Mouse (Mus musculus) limb, embryonic 10.5 days (tissue): ENCODE measurements at regions not wholly inside any gene's neighbourhood (a gene's known extent, or its start where the extent isn't known, plus 50 kb on each side); places are given as distances from the start of the nearest gene placed in this dataset.
A peak's percentile ranks its signal among the peaks of the same experiment; 100 is the strongest.

Experiments used
- DNase-seq: peaks from one replicate; pipeline ENCODE4 v3.0.0-alpha.2; 2017; ENCODE audit warnings: low spot score
- H3K27ac ChIP-seq: fragments of 300-500 bp; sonication (generic); 2 replicates; pipeline ENCODE4 v1.5.1; 2016; ENCODE audit warnings: mild to moderate bottlenecking
- H3K27me3 ChIP-seq: fragments of 300-500 bp; sonication (generic); 2 replicates; pipeline ENCODE4 v1.6.1; 2016; ENCODE audit warnings: low read depth, mild to moderate bottlenecking; ENCODE audit not compliant: poor library complexity, severe bottlenecking
- H3K36me3 ChIP-seq: fragments of 300-500 bp; sonication (generic); 2 replicates; pipeline ENCODE4 v1.6.1; 2016; ENCODE audit warnings: mild to moderate bottlenecking, moderate library complexity
- H3K4me1 ChIP-seq: fragments of 300-500 bp; sonication (generic); 2 replicates; pipeline ENCODE4 v1.6.1; 2016
- H3K4me3 ChIP-seq: fragments of 300-500 bp; sonication (generic); 2 replicates; pipeline ENCODE4 v1.5.1; 2016; ENCODE audit warnings: mild to moderate bottlenecking, moderate library complexity
- H3K9me3 ChIP-seq: fragments of 300-500 bp; sonication (generic); replicated peaks from 2 replicates; pipeline ENCODE4 v1.6.1; 2016; ENCODE audit warnings: mild to moderate bottlenecking
- WGBS: fragments of 180-500 bp; shearing (Covaris S2); methylation state at CpG from one replicate; pipeline ENCODE4 v1.1.7; 2016; 5-methylcytosine and 5-hydroxymethylcytosine counted together

- Histone ChIP-seq H3K27me3 (no peaks in the 10 kb centered on the region), H3K4me1 (no peaks in the 10 kb centered on the region), H3K27ac (no peak overlapping the region), H3K9me3 (no peaks in the 10 kb centered on the region), H3K4me3 (no peak overlapping the region), H3K36me3 (no peaks in the 10 kb centered on the region)
- DNase-seq, result no peak
These were observed 118.4 kb downstream of the Gnat3 start for GRCm38 (mm10) chr5:18080761-18081160.

DNA sequence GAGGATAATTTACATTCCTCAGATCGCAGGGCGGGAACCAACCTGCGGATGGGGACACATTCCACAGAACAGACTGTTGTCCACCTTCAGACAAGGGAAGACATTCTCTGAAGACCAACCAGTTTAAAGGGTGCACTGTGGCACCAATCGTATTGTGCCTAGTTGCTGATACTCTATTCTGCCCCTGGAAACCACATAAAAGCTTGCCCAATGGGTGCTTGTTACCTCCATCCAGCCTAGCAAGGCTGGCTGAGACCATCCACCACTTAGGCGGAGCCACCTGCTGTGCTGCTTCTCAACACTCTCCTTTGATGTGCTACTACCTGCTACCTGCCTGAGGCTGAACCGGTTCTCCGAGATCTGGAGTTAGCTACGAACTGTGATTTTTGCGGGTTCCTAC lies 119.9 kb downstream of the Gnat3 start:
- H3K36me3 ChIP-seq, result no peaks in the 10 kb centered on the region
- DNase-seq, result no peak
- H3K27ac ChIP-seq, result no peak overlapping the region
- WGBS, result 71% methylated on average over 9 of the region's 9 CpGs
- no peaks in the 10 kb centered on the region for H3K9me3 ChIP-seq
- H3K4me3 ChIP-seq, result no peak overlapping the region
- no peaks in the 10 kb centered on the region for H3K27me3 ChIP-seq
- H3K4me1 ChIP-seq, result no peaks in the 10 kb centered on the region

- Histone ChIP-seq H3K27ac (no peak overlapping the region), H3K4me1 (no peaks in the 10 kb centered on the region), H3K4me3 (no peak overlapping the region), H3K36me3 (no peaks in the 10 kb centered on the region), H3K27me3 (no peaks in the 10 kb centered on the region), H3K9me3 (no peaks in the 10 kb centered on the region)
- no peak for DNase-seq
- 86% methylated on average over 1 of the region's 1 CpGs for WGBS
These were observed 121.4 kb downstream of the Gnat3 start for GRCm38 (mm10) chr5:18083789-18084188.

- H3K4me1 ChIP-seq, result peaks cover 11% of the 10 kb centered on the region
- H3K27ac ChIP-seq, result no peak overlapping the region
- no peaks in the 10 kb centered on the region for H3K27me3 ChIP-seq
- no peaks in the 10 kb centered on the region for H3K9me3 ChIP-seq
- 87% methylated on average over 2 of the region's 2 CpGs for WGBS
- H3K4me3 ChIP-seq, result no peak overlapping the region
- no peaks in the 10 kb centered on the region for H3K36me3 ChIP-seq
- no peak for DNase-seq
These were observed 123.1 kb downstream of the Gnat3 start for GRCm38 (mm10) chr5:18085456-18085855.

DNA sequence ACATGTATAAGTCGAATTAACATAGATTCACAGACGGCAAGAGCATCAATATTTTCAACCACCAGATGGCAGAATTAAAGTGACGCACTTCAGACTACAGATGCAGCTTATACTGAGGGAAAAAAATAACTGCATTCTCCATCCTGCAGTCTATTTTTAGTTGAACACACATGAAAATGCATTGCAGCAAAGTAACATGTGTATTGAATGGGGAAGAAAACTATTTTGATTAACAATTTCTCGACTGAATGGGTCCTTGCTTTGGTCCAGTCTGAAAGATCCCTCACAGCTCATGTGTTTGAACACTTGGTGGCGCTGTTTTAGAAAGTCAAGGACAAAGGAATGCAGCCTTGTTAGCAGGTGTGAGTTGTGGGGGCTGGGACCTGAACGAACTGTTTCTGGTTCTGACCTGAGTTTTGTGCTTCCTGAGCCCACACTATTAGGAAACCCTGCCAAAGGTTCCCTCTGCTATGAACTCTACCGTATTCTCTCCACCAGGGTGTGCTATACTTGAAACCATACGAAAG lies 125.6 kb downstream of the Gnat3 start:
- DNase-seq, result peak; percentile 39
- no peaks in the 10 kb centered on the region for H3K36me3 ChIP-seq
- H3K27ac ChIP-seq, result no peak overlapping the region
- H3K4me1 ChIP-seq, result peaks cover 14% of the 10 kb centered on the region
- H3K9me3 ChIP-seq, result no peaks in the 10 kb centered on the region
- H3K4me3 ChIP-seq, result no peak overlapping the region
- WGBS, result 42% methylated on average over 8 of the region's 8 CpGs
- no peaks in the 10 kb centered on the region for H3K27me3 ChIP-seq

DNA sequence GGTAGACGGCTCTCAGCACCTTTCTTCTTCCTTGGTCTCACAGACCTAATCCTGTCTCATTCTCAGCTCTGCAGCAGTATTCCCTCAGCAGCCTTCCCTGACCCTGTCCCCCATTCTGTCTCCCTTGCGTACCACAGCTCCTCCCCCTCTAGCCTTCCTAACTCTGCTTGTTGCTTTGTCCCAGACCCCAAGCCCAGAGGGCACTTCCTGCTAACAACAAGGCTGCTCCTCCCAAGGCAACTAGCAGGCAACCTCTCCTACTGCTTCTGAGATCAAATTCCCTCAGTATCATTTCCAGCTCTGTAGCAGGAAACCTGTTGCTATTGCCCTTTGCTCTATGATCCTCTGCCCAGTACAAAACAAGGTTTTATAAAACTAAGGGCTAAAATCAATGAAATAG lies 127.6 kb downstream of the Gnat3 start:
- Histone ChIP-seq H3K27me3 (no peaks in the 10 kb centered on the region), H3K4me1 (peaks cover 14% of the 10 kb centered on the region), H3K36me3 (no peaks in the 10 kb centered on the region), H3K4me3 (no peak overlapping the region), H3K27ac (peak overlapping the region; percentile 79), H3K9me3 (no peaks in the 10 kb centered on the region)
- WGBS, result 38% methylated on average over 2 of the region's 2 CpGs
- peak; percentile 35 for DNase-seq

- 31% methylated on average over 3 of the region's 3 CpGs for WGBS
- DNase-seq, result no peak
- H3K27me3 ChIP-seq, result no peaks in the 10 kb centered on the region
- H3K4me3 ChIP-seq, result no peak overlapping the region
- H3K36me3 ChIP-seq, result no peaks in the 10 kb centered on the region
- H3K4me1 ChIP-seq, result no peaks in the 10 kb centered on the region
- H3K27ac ChIP-seq, result no peak overlapping the region
- no peaks in the 10 kb centered on the region for H3K9me3 ChIP-seq
These were observed 152.7 kb downstream of the Gnat3 start for GRCm38 (mm10) chr5:18114905-18115689.

DNA sequence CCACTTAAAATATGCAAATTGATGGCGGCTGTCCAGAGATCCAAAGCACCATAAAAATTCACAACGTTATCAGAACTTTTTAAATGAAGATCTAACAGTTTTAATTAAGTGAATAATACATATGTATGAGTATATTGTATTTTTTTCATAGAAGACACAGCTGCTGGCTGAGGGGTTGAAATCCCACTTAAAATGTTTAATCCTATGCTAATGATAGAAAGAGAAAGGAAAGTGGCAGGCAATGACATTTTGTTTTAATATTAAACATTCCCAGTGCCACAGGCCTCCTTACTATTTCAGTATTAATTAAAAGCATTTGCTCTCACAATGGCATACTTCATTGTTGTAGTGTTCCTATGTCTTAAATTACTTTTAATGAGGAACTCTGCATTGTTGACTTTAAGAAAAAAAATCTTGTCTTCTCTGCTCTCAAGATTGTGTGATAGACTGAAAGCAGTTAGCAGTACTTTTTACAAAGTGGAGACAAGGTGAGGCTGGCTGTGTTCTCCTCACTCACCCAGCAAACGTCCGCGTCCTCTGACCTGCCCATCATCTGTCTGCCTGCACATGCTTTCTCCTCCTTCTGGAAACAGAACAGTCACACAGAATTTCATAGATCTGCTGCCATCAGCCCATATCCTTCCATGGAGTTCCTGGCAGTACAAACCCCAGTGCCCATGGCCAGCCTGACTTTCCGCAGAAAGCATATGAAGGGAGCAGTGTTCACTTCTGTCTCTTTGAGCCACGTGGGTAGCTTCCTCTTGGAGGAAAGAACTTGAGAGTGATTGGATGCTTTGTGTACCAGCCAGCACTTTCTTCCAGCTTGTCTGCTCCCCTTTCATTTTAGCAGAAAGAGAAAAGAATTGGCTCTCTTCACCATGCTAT lies 173.7 kb downstream of the Gnat3 start:
- no peak overlapping the region for H3K27ac ChIP-seq

GRCm38 (mm10) chr5:18137450-18138061 lies 175.2 kb downstream of the Gnat3 start:
- no peak overlapping the region for H3K27ac ChIP-seq
- no peaks in the 10 kb centered on the region for H3K9me3 ChIP-seq
- 69% methylated on average over 4 of the region's 4 CpGs for WGBS
- no peak overlapping the region for H3K4me3 ChIP-seq
- H3K4me1 ChIP-seq, result peaks cover 3% of the 10 kb centered on the region; the same call in 1 of the 2 replicates
- no peaks in the 10 kb centered on the region for H3K27me3 ChIP-seq
- DNase-seq, result no peak
- H3K36me3 ChIP-seq, result no peaks in the 10 kb centered on the region

More for the DNA sequence above, 173.7 kb downstream of the Gnat3 start:
- H3K27me3 ChIP-seq, result no peaks in the 10 kb centered on the region
- 70% methylated on average over 7 of the region's 7 CpGs for WGBS
- H3K9me3 ChIP-seq, result no peaks in the 10 kb centered on the region
- no peak for DNase-seq
- no peak overlapping the region for H3K4me3 ChIP-seq
- peaks cover 3% of the 10 kb centered on the region; the same call in 1 of the 2 replicates for H3K4me1 ChIP-seq
- no peaks in the 10 kb centered on the region for H3K36me3 ChIP-seq

GRCm38 (mm10) chr5:18152241-18152640 lies 189.9 kb downstream of the Gnat3 start:
- Histone ChIP-seq H3K9me3 (no peaks in the 10 kb centered on the region), H3K4me3 (no peak overlapping the region), H3K4me1 (no peaks in the 10 kb centered on the region), H3K36me3 (no peaks in the 10 kb centered on the region), H3K27ac (no peak overlapping the region), H3K27me3 (no peaks in the 10 kb centered on the region)
- DNase-seq, result no peak
- WGBS, result 84% methylated on average over 1 of the region's 1 CpGs

- Histone ChIP-seq H3K36me3 (no peaks in the 10 kb centered on the region), H3K27me3 (no peaks in the 10 kb centered on the region), H3K9me3 (no peaks in the 10 kb centered on the region), H3K4me3 (no peak overlapping the region), H3K27ac (no peak overlapping the region), H3K4me1 (no peaks in the 10 kb centered on the region)
- no peak for DNase-seq
- WGBS, result 95% methylated on average over 1 of the region's 1 CpGs
These were observed 191.4 kb downstream of the Gnat3 start for GRCm38 (mm10) chr5:18153703-18154102.

- Histone ChIP-seq H3K9me3 (no peaks in the 10 kb centered on the region), H3K36me3 (no peaks in the 10 kb centered on the region), H3K4me1 (no peaks in the 10 kb centered on the region), H3K27ac (no peak overlapping the region), H3K27me3 (no peaks in the 10 kb centered on the region), H3K4me3 (no peak overlapping the region)
- DNase-seq, result no peak
These were observed 196.6 kb downstream of the Gnai1 start for GRCm38 (mm10) chr5:18163515-18163914.

GRCm38 (mm10) chr5:18177810-18178209 lies 182.3 kb downstream of the Gnai1 start:
- 89% methylated on average over 3 of the region's 3 CpGs for WGBS
- H3K4me3 ChIP-seq, result no peak overlapping the region
- no peaks in the 10 kb centered on the region for H3K9me3 ChIP-seq
- DNase-seq, result no peak
- H3K36me3 ChIP-seq, result no peaks in the 10 kb centered on the region
- H3K27ac ChIP-seq, result no peak overlapping the region
- H3K27me3 ChIP-seq, result no peaks in the 10 kb centered on the region
- H3K4me1 ChIP-seq, result no peaks in the 10 kb centered on the region
